Mouse (Mus musculus): ENCODE data around the gene Fbxo27. TPM values are rescaled to one million over a fixed set of nuclear protein-coding genes. Genes with fewer than 3 reads are reported as not detected.
A peak's percentile ranks its signal among the peaks of the same experiment; 100 is the strongest.

Gene Fbxo27
- polyA plus RNA-seq, 1 experiment from 2014 or later, result 0.29 TPM

GRCm38 (mm10) chr7:28709454-28709853, 16.8 kb downstream of the Fbxo27 start:
- no peak for DNase-seq
- H3K27me3 ChIP-seq, result no peaks in the 10 kb centered on the region
- no peak overlapping the region for H3K4me2 ChIP-seq
- ATAC-seq (ENCODE audit: low read depth), result no peak
- no peaks in the 10 kb centered on the region for H3K36me3 ChIP-seq
- no peak overlapping the region for H3K9ac ChIP-seq
- no peaks in the 10 kb centered on the region for H3K4me1 ChIP-seq (replicated peaks)
- no peak overlapping the region for H3K4me3 ChIP-seq (replicated peaks)
- H3K9me3 ChIP-seq (replicated peaks), result no peaks in the 10 kb centered on the region
- no peak overlapping the region for H3K27ac ChIP-seq

GRCm38 (mm10) chr7:28710962-28711361, 18.3 kb downstream of the Fbxo27 start:
- DNase-seq (no peak), ATAC-seq (ENCODE audit: low read depth) (no peak)
- H3K27ac ChIP-seq, result no peak overlapping the region
- H3K4me2 ChIP-seq, result no peak overlapping the region
- no peak overlapping the region for H3K4me3 ChIP-seq (replicated peaks)
- no peak overlapping the region for H3K9ac ChIP-seq
- H3K9me3 ChIP-seq (replicated peaks), result no peaks in the 10 kb centered on the region
- 0 out of 2 replicates have a peak, but pooled peaks cover 3% of the 10 kb centered on the region for H3K27me3 ChIP-seq
- no peaks in the 10 kb centered on the region for H3K4me1 ChIP-seq (replicated peaks)
- H3K36me3 ChIP-seq, result no peaks in the 10 kb centered on the region
- WGBS (ENCODE audit: insufficient replicate concordance), result 55% methylated on average over 3 of the region's 3 CpGs

GRCm38 (mm10) chr7:28714667-28715066, 22.0 kb downstream of the Fbxo27 start:
- no peaks in the 10 kb centered on the region for H3K36me3 ChIP-seq
- 59% methylated on average over 5 of the region's 5 CpGs for WGBS (ENCODE audit: insufficient replicate concordance)
- ATAC-seq (ENCODE audit: low read depth) (no peak), DNase-seq (no peak)
- no peak overlapping the region for H3K4me2 ChIP-seq
- no peaks in the 10 kb centered on the region for H3K9me3 ChIP-seq (replicated peaks)
- no peak overlapping the region for H3K4me3 ChIP-seq (replicated peaks)
- H3K27ac ChIP-seq, result no peak overlapping the region
- H3K9ac ChIP-seq, result no peak overlapping the region
- H3K4me1 ChIP-seq (replicated peaks), result peaks cover 8% of the 10 kb centered on the region; the same call in 1 of the 2 replicates
- H3K27me3 ChIP-seq, result peaks cover 13% of the 10 kb centered on the region; the same call in 1 of the 2 replicates

DNA sequence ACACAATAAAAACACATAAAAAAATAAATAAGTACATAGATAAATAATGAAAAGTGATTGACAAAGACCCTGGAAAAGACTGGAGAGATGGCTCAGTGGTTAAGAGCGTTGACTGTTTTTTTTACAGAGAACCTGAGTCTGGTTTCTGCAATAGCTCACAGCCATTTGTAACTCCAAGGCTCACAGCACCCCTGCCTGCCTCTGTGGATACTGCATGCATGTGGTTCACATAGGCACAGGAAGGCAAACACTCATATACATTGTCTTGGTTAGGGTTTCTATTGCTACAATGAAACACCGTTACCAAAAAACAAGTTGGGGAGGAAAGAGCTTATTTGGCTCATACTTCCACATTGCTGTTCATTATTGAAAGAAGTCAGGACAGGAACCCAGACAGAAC, 22.9 kb downstream of the Fbxo27 start:
- no peak overlapping the region for H3K9ac ChIP-seq
- no peaks in the 10 kb centered on the region for H3K9me3 ChIP-seq (replicated peaks)
- 76% methylated on average over 2 of the region's 2 CpGs for WGBS (ENCODE audit: insufficient replicate concordance)
- peaks cover 8% of the 10 kb centered on the region; the same call in 1 of the 2 replicates for H3K4me1 ChIP-seq (replicated peaks)
- ATAC-seq (ENCODE audit: low read depth) (no peak), DNase-seq (no peak)
- H3K36me3 ChIP-seq, result no peaks in the 10 kb centered on the region
- no peak overlapping the region for H3K27ac ChIP-seq
- H3K4me3 ChIP-seq (replicated peaks), result no peak overlapping the region
- no peak overlapping the region for H3K4me2 ChIP-seq
- peaks cover 13% of the 10 kb centered on the region; the same call in 1 of the 2 replicates for H3K27me3 ChIP-seq

GRCm38 (mm10) chr7:28716590-28717281, 24.1 kb downstream of the Fbxo27 start, which contains the start of gene Fbxo17:
Gene Fbxo17, plus strand, starts transcription at chr7:28716804.
- Histone ChIP-seq H3K4me3 (replicated peaks) (peak within 1 kb of the TSS; percentile 51), H3K27ac (no peak within 1 kb of the TSS), H3K9ac (peak within 1 kb of the TSS; percentile 53), H3K9me3 (replicated peaks) (no peaks in the 10 kb centered on the region), H3K27me3 (peaks cover 13% of the 10 kb centered on the region; the same call in 1 of the 2 replicates), H3K36me3 (no peaks in the 10 kb centered on the region), H3K4me2 (peak within 1 kb of the TSS; percentile 65), H3K4me1 (replicated peaks) (peaks cover 8% of the 10 kb centered on the region; the same call in 1 of the 2 replicates)
- DNase-seq (no peak), ATAC-seq (ENCODE audit: low read depth) (peak; percentile 41; the same call in 1 of the 2 replicates)
- WGBS (ENCODE audit: insufficient replicate concordance), result 6% methylated on average over 36 of the region's 36 CpGs

GRCm38 (mm10) chr7:28717726-28718125, 25.1 kb downstream of the Fbxo27 start:
- Histone ChIP-seq H3K4me1 (replicated peaks) (peaks cover 8% of the 10 kb centered on the region; the same call in 1 of the 2 replicates), H3K9ac (no peak overlapping the region), H3K36me3 (no peaks in the 10 kb centered on the region), H3K9me3 (replicated peaks) (no peaks in the 10 kb centered on the region), H3K27ac (no peak overlapping the region), H3K27me3 (peaks cover 13% of the 10 kb centered on the region; the same call in 1 of the 2 replicates), H3K4me3 (replicated peaks) (no peak overlapping the region), H3K4me2 (no peak overlapping the region)
- ATAC-seq (ENCODE audit: low read depth), result no peak
- no peak for DNase-seq
- 71% methylated on average over 10 of the region's 10 CpGs for WGBS (ENCODE audit: insufficient replicate concordance)

- Histone ChIP-seq H3K27me3 (peaks cover 13% of the 10 kb centered on the region; the same call in 1 of the 2 replicates), H3K4me2 (no peak overlapping the region), H3K4me3 (replicated peaks) (no peak overlapping the region), H3K9ac (no peak overlapping the region), H3K27ac (no peak overlapping the region), H3K36me3 (no peaks in the 10 kb centered on the region), H3K4me1 (replicated peaks) (peaks cover 8% of the 10 kb centered on the region; the same call in 1 of the 2 replicates), H3K9me3 (replicated peaks) (no peaks in the 10 kb centered on the region)
- DNase-seq (no peak), ATAC-seq (ENCODE audit: low read depth) (no peak)
- 49% methylated on average over 4 of the region's 4 CpGs for WGBS (ENCODE audit: insufficient replicate concordance)
These were observed 26.5 kb downstream of the Fbxo27 start for GRCm38 (mm10) chr7:28719159-28719558.

DNA sequence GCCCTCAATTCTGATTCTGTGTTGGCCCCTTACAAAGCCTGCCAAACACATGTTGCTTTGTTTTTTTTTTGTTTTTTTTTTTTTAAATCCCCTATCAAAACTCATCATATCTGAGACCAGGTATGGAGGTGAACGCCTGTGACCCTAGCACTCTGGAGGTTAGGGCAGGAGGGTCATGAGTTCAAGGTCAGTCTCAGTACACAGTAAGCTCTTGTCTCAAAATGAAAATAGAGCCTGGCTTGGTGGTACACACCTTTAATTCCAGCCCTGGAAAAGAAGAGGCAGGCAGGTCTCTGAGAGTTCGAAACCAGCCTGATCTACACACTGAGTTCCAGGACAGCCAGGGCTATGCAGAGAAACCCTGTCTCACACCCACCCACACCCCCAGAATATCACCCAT, 27.0 kb downstream of the Fbxo27 start:
- H3K36me3 ChIP-seq, result no peaks in the 10 kb centered on the region
- H3K4me3 ChIP-seq (replicated peaks), result no peak overlapping the region
- ATAC-seq (ENCODE audit: low read depth) (no peak), DNase-seq (no peak)
- H3K4me1 ChIP-seq (replicated peaks), result peaks cover 8% of the 10 kb centered on the region; the same call in 1 of the 2 replicates
- 58% methylated on average over 2 of the region's 2 CpGs for WGBS (ENCODE audit: insufficient replicate concordance)
- H3K27ac ChIP-seq, result no peak overlapping the region
- H3K9ac ChIP-seq, result no peak overlapping the region
- no peak overlapping the region for H3K4me2 ChIP-seq
- peaks cover 13% of the 10 kb centered on the region; the same call in 1 of the 2 replicates for H3K27me3 ChIP-seq
- H3K9me3 ChIP-seq (replicated peaks), result no peaks in the 10 kb centered on the region

GRCm38 (mm10) chr7:28720753-28721537, 28.3 kb downstream of the Fbxo27 start:
- 63% methylated on average over 3 of the region's 3 CpGs for WGBS (ENCODE audit: insufficient replicate concordance)
- no peak overlapping the region for H3K4me3 ChIP-seq (replicated peaks)
- H3K4me2 ChIP-seq, result no peak overlapping the region

DNA sequence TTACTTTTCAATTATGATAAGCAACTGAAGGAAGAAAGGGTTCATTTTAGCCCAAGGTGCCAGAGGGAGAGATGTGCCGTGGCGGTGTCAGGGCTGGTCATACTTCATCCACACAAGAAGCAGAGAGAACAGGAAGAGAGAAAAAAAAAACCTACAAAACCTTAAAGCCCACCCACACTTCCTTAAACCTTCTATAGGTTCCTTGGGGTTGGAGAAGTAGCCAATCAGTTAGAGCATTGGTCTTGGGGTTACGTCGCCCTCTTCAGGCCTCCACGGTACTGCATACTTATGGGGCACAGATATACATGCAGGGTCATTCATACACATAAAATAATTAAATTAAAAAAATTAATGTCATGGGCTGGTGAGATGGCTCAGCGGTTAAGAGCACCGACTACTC, 29.4 kb downstream of the Fbxo27 start:
- no peak overlapping the region for H3K27ac ChIP-seq
- H3K4me3 ChIP-seq (replicated peaks), result no peak overlapping the region
- no peaks in the 10 kb centered on the region for H3K36me3 ChIP-seq
- WGBS (ENCODE audit: insufficient replicate concordance), result 80% methylated on average over 7 of the region's 7 CpGs
- 0 out of 2 replicates have a peak, but pooled peaks cover 3% of the 10 kb centered on the region for H3K27me3 ChIP-seq
- H3K9ac ChIP-seq, result no peak overlapping the region
- H3K4me2 ChIP-seq, result no peak overlapping the region
- H3K4me1 ChIP-seq (replicated peaks), result 0 out of 2 replicates have a peak, but pooled peaks cover 4% of the 10 kb centered on the region
- DNase-seq (no peak), ATAC-seq (ENCODE audit: low read depth) (no peak)
- no peaks in the 10 kb centered on the region for H3K9me3 ChIP-seq (replicated peaks)

More at GRCm38 (mm10) chr7:28720753-28721537, 28.3 kb downstream of the Fbxo27 start:
- Histone ChIP-seq H3K4me1 (replicated peaks) (peaks cover 8% of the 10 kb centered on the region; the same call in 1 of the 2 replicates), H3K9me3 (replicated peaks) (no peaks in the 10 kb centered on the region), H3K27me3 (peaks cover 10% of the 10 kb centered on the region; the same call in 1 of the 2 replicates), H3K27ac (no peak overlapping the region), H3K36me3 (no peaks in the 10 kb centered on the region), H3K9ac (no peak overlapping the region)
- DNase-seq (no peak), ATAC-seq (ENCODE audit: low read depth) (no peak)

DNA sequence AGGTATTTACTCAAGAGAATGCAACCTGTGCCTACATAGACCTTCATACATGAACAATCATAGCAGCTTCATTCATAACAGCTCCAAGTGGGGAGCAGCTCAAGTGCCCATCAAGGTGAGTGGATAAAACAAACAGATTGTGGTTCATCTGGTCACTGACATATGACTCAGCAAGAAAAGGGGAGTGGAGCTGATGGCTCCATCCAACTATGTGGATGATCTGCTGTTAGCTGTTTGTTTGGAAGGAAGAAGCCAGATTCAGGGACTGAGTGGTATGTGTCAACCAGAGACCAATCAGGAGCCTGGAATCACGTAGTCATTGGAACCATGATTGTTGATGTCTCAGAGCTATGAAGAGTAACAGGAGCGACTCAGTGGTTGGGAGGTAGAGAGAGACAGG, 32.0 kb downstream of the Fbxo27 start:
- H3K9me3 ChIP-seq (replicated peaks), result no peaks in the 10 kb centered on the region
- no peaks in the 10 kb centered on the region for H3K27me3 ChIP-seq
- WGBS (ENCODE audit: insufficient replicate concordance), result 73% methylated on average over 2 of the region's 2 CpGs
- no peak overlapping the region for H3K9ac ChIP-seq
- no peak overlapping the region for H3K4me2 ChIP-seq
- H3K27ac ChIP-seq, result no peak overlapping the region
- H3K4me1 ChIP-seq (replicated peaks), result no peaks in the 10 kb centered on the region
- H3K4me3 ChIP-seq (replicated peaks), result no peak overlapping the region
- H3K36me3 ChIP-seq, result no peaks in the 10 kb centered on the region
- no peak for ATAC-seq (ENCODE audit: low read depth)
- DNase-seq, result no peak
